Mouse (Mus musculus): ENCODE data around the gene Lhx2. TPM values are rescaled to one million over a fixed set of nuclear protein-coding genes. Genes with fewer than 3 reads are reported as not detected.

The Lhx2 gene
- polyA plus RNA-seq, 1 experiment: 60.4 TPM

DNA sequence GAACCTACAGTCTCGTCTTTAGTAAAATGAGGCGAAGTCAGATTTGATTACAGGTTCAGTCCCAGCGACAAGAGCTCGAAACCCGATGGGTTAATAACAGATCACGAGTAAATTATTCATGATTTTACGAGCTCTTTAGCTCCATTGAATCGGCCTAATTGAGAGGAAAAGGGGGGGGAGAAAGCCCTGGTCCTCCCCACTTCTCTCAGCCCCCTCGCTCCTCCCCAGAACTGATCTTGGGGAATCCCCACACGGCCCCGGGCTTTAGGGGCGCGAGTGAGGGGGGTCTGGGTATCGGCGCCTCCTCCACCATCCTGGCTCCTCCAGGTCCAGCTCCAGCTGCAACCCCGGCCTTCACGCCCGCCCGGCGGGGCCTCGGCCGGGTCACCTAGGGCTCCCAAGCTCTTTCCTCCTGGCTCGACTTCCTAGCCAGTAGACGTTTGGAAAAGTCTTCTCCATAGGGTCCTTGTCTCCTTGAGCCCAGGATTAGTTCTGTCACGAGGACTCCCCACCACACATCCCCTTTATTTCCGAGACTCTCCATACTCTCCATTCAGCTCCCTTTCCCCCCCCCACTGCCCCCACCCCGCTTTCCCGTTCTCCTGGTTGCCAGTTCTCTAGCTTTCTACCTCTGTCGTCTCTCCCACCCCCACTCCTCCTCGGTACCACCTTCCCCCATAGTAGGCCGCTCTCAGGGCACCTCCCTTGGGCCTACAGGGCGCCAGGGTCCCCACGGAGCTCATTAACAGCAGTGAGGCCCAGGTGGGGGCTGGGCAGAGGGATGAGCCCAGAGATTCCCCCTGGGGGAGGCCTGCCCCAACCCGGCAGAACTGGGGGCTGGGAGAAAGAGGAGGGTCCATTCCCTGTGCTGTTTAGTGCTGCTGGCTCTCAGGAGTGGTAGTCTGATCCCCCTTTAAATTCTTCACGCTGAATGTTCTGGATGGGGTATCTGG, 18.5 kb downstream of the Lhx2 start:
- no peak for DNase-seq (ENCODE audit: extremely low spot score in 1 of 2, low spot score in 1 of 2)

GRCm38 (mm10) chr2:38358611-38359010, 19.5 kb downstream of the Lhx2 start:
- no peak for DNase-seq (ENCODE audit: extremely low spot score in 1 of 2, low spot score in 1 of 2)

- no peak for DNase-seq (ENCODE audit: extremely low spot score in 1 of 2, low spot score in 1 of 2)
Observed at GRCm38 (mm10) chr2:38359186-38359585, 20.1 kb downstream of the Lhx2 start.

- DNase-seq (ENCODE audit: extremely low spot score in 1 of 2, low spot score in 1 of 2): peak in 1 of 2 experiments; percentile 35
Observed at GRCm38 (mm10) chr2:38359811-38360210, 20.7 kb downstream of the Lhx2 start.

DNA sequence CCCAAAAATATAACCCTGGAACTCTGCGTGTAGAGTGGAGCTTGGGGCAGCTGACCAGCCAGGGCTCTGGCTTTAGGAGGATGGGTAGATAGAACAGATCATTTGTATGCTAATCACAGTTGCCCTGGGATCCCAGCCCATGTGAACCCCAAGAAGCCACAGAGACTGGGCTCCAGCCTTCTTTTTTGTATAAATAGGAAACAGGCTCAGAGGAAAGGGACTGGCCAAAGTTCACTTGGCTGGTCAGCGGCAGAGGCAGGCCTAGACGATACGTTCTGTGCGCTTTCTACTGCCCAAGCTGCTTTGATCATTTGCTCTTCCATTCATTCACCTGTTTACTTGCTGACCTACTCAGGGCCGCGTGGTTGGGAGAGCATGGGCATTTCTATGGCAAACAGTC, 27.1 kb downstream of the Lhx2 start:
- DNase-seq (ENCODE audit: extremely low spot score in 1 of 2, low spot score in 1 of 2): no peak

- DNase-seq (ENCODE audit: extremely low spot score in 1 of 2, low spot score in 1 of 2): no peak
Observed at GRCm38 (mm10) chr2:38367023-38367422, 27.9 kb downstream of the Lhx2 start.

DNA sequence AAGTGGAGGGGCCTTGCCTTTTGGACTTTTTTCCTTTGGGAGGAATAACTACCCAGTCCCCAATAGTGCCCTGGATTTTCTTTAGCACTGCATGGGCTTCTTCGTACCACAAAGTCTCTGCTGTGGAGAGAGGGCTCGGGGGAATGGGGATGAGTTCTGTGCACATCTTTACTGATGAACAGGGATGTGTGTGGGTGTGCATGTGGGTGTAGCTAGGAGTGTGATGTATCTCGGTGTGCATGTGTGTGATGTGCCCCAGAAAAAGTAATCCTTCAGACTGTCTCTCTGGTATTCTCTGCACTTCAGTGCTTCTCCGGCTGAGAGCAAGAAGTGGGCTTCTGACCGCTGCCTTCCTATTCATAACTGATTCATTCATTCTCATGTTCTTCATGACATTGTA, 28.8 kb downstream of the Lhx2 start:
- DNase-seq (ENCODE audit: extremely low spot score in 1 of 2, low spot score in 1 of 2): peak in 1 of 2 experiments; percentile 48

- DNase-seq (ENCODE audit: extremely low spot score in 1 of 2, low spot score in 1 of 2): no peak
Observed at GRCm38 (mm10) chr2:38368746-38369330, 29.8 kb downstream of the Lhx2 start.

GRCm38 (mm10) chr2:38375606-38376304, 36.7 kb downstream of the Lhx2 start:
- peak in 1 of 2 experiments; percentile 67 for DNase-seq (ENCODE audit: extremely low spot score in 1 of 2, low spot score in 1 of 2)

DNA sequence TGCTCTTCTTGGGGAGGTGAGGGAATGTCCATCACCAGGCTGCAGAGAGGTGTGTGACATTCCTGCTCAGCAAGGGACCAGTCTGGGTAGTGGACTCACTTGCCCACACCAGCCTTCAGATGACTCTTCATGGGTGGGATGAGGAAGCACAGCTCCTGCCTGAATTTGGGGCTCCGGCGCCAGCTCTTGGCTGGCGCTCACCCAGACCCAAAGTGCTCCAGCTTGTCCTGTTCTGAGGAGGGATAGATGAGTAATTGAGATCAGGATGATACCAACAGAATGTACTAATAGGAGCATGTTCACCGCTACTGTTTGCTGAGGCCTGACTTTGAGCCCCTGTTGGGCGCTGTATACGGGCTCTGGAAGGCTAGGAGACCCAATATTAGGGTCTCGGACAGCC, 38.2 kb downstream of the Lhx2 start:
- DNase-seq (ENCODE audit: extremely low spot score in 1 of 2, low spot score in 1 of 2): no peak

GRCm38 (mm10) chr2:38378346-38378745, 39.3 kb downstream of the Lhx2 start:
- no peak for DNase-seq (ENCODE audit: extremely low spot score in 1 of 2, low spot score in 1 of 2)

DNA sequence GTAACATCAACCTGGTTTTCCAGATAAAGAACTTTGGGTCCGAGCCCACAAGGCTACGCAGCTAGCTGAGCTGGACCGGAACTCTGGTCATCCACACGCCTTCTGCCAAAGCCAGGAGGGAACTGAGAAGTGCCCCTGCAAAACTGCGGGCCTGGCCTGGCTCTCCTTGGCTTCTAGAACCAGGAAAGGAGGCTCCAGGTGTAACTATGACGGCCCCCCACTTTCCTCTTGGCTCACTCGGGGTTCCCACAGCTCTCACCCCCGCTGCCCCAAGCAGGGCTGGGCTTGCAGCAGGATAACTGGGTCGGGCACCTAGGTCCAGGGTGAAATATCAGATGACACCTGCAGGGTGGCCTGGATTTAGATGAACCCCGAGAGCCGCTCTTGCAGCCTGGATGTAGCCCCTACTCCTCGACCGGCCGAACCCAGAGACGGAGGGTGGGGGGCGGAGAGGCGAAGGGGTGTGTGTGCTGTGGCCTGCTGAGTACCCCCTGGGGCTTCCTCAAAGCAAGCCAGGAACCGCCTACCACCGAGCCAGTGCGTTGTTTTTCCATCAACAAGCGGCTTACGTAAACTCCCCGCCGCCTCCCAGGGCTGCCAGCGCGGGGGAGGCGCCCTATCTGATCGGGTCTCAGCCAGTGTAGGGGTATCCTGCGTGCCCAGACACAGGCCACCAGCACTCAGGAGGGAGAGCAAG, 39.9 kb downstream of the Lhx2 start:
- DNase-seq (ENCODE audit: extremely low spot score in 1 of 2, low spot score in 1 of 2): no peak

- DNase-seq (ENCODE audit: extremely low spot score in 1 of 2, low spot score in 1 of 2): no peak
Observed at GRCm38 (mm10) chr2:38379546-38379870, 40.4 kb downstream of the Lhx2 start.

- DNase-seq (ENCODE audit: extremely low spot score in 1 of 2, low spot score in 1 of 2): no peak
Observed at GRCm38 (mm10) chr2:38380136-38381083, 41.3 kb downstream of the Lhx2 start.

DNA sequence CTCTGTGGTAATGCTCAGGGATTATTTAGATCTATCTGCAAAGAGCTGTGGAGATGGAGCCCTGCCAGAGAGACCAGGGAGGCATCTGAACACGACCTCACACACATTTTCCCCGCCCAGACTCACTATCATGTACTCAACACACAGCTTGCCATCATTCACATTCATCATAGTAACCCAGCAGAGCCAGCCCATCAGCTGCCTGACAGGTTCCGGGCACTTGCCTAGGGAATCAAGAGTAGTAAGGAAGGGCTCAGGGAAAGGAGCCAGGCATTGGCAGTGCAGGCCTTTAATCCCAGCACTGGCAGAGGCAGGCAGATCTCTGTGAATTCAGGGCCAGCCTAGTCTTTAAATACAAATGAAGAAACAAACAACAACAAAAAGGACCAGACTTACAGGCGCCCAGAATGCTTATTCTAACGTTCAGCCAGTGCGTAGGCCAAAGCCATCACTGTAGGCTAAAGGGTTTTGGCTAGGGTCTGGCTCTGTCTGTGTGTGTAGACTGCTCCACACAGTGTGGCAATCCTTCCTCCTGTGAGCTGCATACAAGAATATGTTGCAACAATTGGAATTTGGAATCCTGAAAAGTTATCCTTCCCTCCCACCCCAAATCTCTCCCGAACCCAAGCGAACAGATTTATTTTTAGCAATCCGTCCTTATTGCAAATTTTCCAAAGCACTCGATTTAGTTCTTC, 48.6 kb downstream of the Lhx2 start:
- DNase-seq (ENCODE audit: extremely low spot score in 1 of 2, low spot score in 1 of 2): no peak

- DNase-seq (ENCODE audit: extremely low spot score in 1 of 2, low spot score in 1 of 2): peak; percentile 50 to 68
Observed at GRCm38 (mm10) chr2:38394977-38395868, 56.1 kb downstream of the Lhx2 start.

DNA sequence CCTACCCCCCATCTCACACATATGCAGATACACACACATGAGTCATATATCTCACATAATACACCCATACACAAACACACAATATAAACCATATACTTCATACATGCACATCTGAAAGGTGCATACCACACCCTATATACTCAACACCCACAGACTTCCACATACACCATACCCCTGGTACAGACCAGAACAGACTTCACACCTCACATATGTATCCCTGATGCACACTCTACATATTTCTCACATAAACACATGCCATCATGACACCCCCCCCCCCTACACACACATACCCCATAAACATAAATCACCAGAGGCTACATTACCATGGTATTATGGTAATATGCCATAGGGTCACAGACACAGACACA, 56.8 kb downstream of the Lhx2 start:
- DNase-seq (ENCODE audit: extremely low spot score in 1 of 2, low spot score in 1 of 2): no peak

DNA sequence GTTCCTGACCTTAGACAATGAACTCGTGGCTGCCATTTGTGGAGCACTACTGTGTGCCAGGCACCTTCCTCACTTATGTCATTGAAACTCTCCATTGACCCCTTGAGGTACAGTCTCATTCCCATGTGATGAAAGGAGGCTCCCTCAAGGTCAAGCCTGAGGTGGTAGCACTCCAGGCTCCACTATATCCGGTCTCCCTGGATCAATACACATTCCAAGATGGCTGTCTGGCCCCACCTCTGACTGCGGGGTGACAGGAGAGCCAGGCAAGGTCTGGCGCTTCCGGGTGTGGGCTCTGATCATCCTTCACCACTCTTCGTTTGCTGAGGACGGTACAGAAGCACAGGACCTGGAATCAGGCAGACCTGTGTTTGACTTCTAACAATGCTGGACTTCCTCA, 58.2 kb downstream of the Lhx2 start:
- DNase-seq (ENCODE audit: extremely low spot score in 1 of 2, low spot score in 1 of 2): no peak
